Mouse (Mus musculus) ES-Bruce4 (cell line): ENCODE data around the gene Rhag. TPM values are rescaled to one million over a fixed set of nuclear protein-coding genes. Genes with fewer than 3 reads are reported as not detected.

Source experiments
- H3K27ac ChIP-seq: 2 replicates; pipeline ENCODE4 v1.5.1; 2012; ENCODE audit warnings: low read length, inconsistent platforms; ENCODE audit not compliant: insufficient read depth
- H3K27me3 ChIP-seq: 2 replicates; pipeline ENCODE4 v1.6.1; 2012; ENCODE audit warnings: mild to moderate bottlenecking, low read length, inconsistent platforms; ENCODE audit not compliant: control insufficient read depth, poor library complexity, insufficient read depth, severe bottlenecking
- H3K36me3 ChIP-seq: 2 replicates; pipeline ENCODE4 v1.6.1; 2012; ENCODE audit warnings: inconsistent platforms, mild to moderate bottlenecking, low read length, moderate library complexity; ENCODE audit not compliant: control insufficient read depth, poor library complexity, insufficient read depth, severe bottlenecking
- H3K4me1 ChIP-seq: one replicate; pipeline ENCODE4 v1.8.1; 2011; ENCODE audit warnings: low read length; ENCODE audit not compliant: control insufficient read depth, insufficient read depth
- H3K4me3 ChIP-seq: 2 replicates; pipeline ENCODE4 v1.5.1; 2011; ENCODE audit warnings: low read depth, mild to moderate bottlenecking, low read length
- H3K9ac ChIP-seq: 2 replicates; pipeline ENCODE4 v1.6.1; 2012; ENCODE audit warnings: low read depth, mild to moderate bottlenecking, inconsistent platforms; ENCODE audit not compliant: poor library complexity, severe bottlenecking
- H3K9me3 ChIP-seq: replicated peaks from 2 replicates; pipeline ENCODE4 v1.6.1; 2012; ENCODE audit warnings: mild to moderate bottlenecking, low read length, inconsistent platforms; ENCODE audit not compliant: control insufficient read depth, poor library complexity, insufficient read depth, severe bottlenecking
- CTCF ChIP-seq: IDR thresholded peaks from one replicate; pipeline ENCODE4 v1.8.1; 2011; ENCODE audit warnings: low read depth, low read length
- EP300 ChIP-seq: IDR thresholded peaks from 2 replicates; pipeline ENCODE4 v1.6.1; 2011; ENCODE audit warnings: low read depth, low read length; ENCODE audit not compliant: insufficient read depth
- POLR2A ChIP-seq: IDR thresholded peaks from one replicate; pipeline ENCODE4 v1.8.1; 2011; ENCODE audit warnings: low read length; ENCODE audit not compliant: insufficient read depth
- polyA plus RNA-seq: library from polyadenylated mRNA; stranded (reverse); fragments of >200 nt; gene quantifications from 2 replicates; pipeline ENCODE4 v1.2.4, GENCODE M21; 2011; ENCODE audit warnings: low read depth; ENCODE audit not compliant: missing spikeins, insufficient read depth, insufficient read length

Rhag gene
- polyA plus RNA-seq, 1 experiment, result not detected

DNA sequence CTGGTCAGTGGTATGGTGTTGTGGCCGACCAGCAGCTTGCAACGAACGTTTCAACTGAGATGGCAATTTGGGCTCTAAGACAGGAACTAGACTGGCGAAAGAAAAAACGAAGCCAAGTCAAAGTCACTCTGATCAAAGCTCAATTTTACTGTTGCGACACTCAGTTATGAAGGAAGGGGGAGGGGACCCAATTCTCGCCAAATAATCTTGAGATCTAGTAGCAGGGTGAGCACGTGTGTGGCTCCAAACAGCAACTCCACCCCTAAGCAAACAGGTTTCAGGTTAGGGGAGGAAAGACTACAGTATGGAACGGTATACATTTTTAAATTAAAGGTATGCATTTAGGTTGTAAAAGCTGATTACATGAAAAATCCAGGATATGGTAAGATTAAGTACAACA lies 10.6 kb downstream of the Rhag start:
- no peaks in the 10 kb centered on the region for H3K27me3 ChIP-seq
- TF ChIP-seq EP300, result no peak
- no peak for TF ChIP-seq CTCF
- no peak for TF ChIP-seq POLR2A
- no peak overlapping the region for H3K4me3 ChIP-seq
- H3K4me1 ChIP-seq, result no peaks in the 10 kb centered on the region
- H3K27ac ChIP-seq, result no peak overlapping the region
- H3K9me3 ChIP-seq, result no peaks in the 10 kb centered on the region
- H3K9ac ChIP-seq, result no peak overlapping the region
- no peaks in the 10 kb centered on the region for H3K36me3 ChIP-seq

GRCm38 (mm10) chr17:40823817-40824216 lies 12.9 kb downstream of the Rhag start:
- H3K4me1 ChIP-seq, result no peaks in the 10 kb centered on the region
- no peaks in the 10 kb centered on the region for H3K9me3 ChIP-seq
- no peak overlapping the region for H3K9ac ChIP-seq
- no peaks in the 10 kb centered on the region for H3K27me3 ChIP-seq
- H3K36me3 ChIP-seq, result no peaks in the 10 kb centered on the region
- peak; percentile 15 for TF ChIP-seq CTCF
- no peak for TF ChIP-seq EP300
- H3K4me3 ChIP-seq, result no peak overlapping the region
- H3K27ac ChIP-seq, result no peak overlapping the region

DNA sequence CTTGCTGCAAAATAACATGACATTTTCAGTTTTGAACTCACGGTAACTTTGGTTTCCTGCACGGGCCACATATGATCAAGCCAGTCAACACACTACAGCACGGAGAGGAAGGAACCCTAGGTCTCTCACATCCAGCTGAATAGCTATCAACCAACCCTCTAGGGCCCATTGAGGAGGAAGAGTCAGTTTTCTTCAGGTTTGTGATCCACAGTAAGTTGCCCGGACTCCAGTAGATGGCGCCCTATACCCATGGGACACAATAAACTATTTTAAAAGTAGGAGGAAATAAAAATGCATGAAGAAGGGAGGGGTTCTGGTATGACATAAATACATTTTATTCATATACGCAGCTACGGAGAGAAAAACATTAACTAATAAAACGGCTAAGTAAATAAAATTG lies 13.6 kb downstream of the Rhag start:
- Histone ChIP-seq H3K27me3 (no peaks in the 10 kb centered on the region), H3K4me1 (no peaks in the 10 kb centered on the region), H3K4me3 (no peak overlapping the region), H3K9me3 (no peaks in the 10 kb centered on the region), H3K9ac (no peak overlapping the region), H3K36me3 (no peaks in the 10 kb centered on the region), H3K27ac (no peak overlapping the region)
- TF ChIP-seq CTCF (peak; percentile 30), EP300 (no peak), POLR2A (no peak)

- Histone ChIP-seq H3K9ac (no peak overlapping the region), H3K36me3 (no peaks in the 10 kb centered on the region), H3K4me1 (no peaks in the 10 kb centered on the region), H3K4me3 (no peak overlapping the region), H3K27ac (no peak overlapping the region), H3K9me3 (no peaks in the 10 kb centered on the region), H3K27me3 (no peaks in the 10 kb centered on the region)
- TF ChIP-seq POLR2A (no peak), CTCF (no peak), EP300 (no peak)
Measured at GRCm38 (mm10) chr17:40831870-40832269, 20.9 kb downstream of the Rhag start.

GRCm38 (mm10) chr17:40837308-40837707 lies 26.4 kb downstream of the Rhag start:
- H3K9ac ChIP-seq, result no peak overlapping the region
- no peak overlapping the region for H3K27ac ChIP-seq
- TF ChIP-seq POLR2A, result no peak
- peak; percentile 35 for TF ChIP-seq CTCF
- H3K27me3 ChIP-seq, result no peaks in the 10 kb centered on the region
- H3K4me1 ChIP-seq, result no peaks in the 10 kb centered on the region
- no peaks in the 10 kb centered on the region for H3K9me3 ChIP-seq
- no peaks in the 10 kb centered on the region for H3K36me3 ChIP-seq
- no peak overlapping the region for H3K4me3 ChIP-seq

DNA sequence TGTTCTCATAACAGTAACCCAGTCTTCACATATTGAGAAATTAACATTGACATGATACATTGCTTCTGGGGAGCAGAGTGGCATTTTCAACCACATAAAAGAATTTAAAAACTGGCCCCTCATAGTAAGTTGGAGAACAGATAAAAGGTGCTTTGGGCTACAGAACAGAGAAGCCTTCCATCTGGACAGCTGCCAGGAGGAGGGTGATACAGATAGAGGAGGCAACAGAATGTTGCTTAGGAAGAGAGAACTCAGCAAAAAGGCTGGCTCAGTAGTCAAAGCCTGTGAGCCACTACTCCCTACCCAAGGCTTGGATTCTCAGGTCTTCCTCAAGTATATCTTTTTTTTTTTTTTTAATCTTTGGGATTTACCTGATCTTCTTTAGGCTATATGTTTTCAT lies 44.1 kb downstream of the Rhag start:
- Histone ChIP-seq H3K27ac (peak overlapping the region; percentile 78), H3K36me3 (no peaks in the 10 kb centered on the region), H3K9me3 (no peaks in the 10 kb centered on the region), H3K4me3 (no peak overlapping the region), H3K9ac (no peak overlapping the region), H3K4me1 (peaks cover 1% of the 10 kb centered on the region), H3K27me3 (no peaks in the 10 kb centered on the region)
- no peak for TF ChIP-seq CTCF
- TF ChIP-seq EP300, result no peak
- TF ChIP-seq POLR2A, result no peak
